Mouse (Mus musculus) heart, adult 2 months (tissue): ENCODE measurements around the gene Eda. TPM values are rescaled to one million over a fixed set of nuclear protein-coding genes. Genes with fewer than 3 reads are reported as not detected.

Experiments used
- DNase-seq, 2 experiments: peaks; one replicate each; pipeline ENCODE4 v3.0.0; 2021
- H3K27ac ChIP-seq: fragments of 200-600 bp; 2 replicates; pipeline ENCODE4 v1.8.1; 2022
- H3K27me3 ChIP-seq: fragments of 200-500 bp; 2 replicates; pipeline ENCODE4 v1.6.1; 2012; ENCODE audit warnings: mild to moderate bottlenecking, low read length, inconsistent platforms, mixed read lengths; ENCODE audit not compliant: control insufficient read depth, insufficient read depth
- H3K36me3 ChIP-seq: fragments of 200-500 bp; 2 replicates; pipeline ENCODE4 v1.6.1; 2012; ENCODE audit warnings: low read length, inconsistent platforms; ENCODE audit not compliant: control insufficient read depth, insufficient read depth
- H3K4me1 ChIP-seq: fragments of 200-500 bp; 2 replicates; pipeline ENCODE4 v1.6.1; 2011; ENCODE audit warnings: low read length; ENCODE audit not compliant: control insufficient read depth, insufficient read depth
- H3K4me3 ChIP-seq: fragments of 200-600 bp; 2 replicates; pipeline ENCODE4 v1.8.1; 2022
- H3K79me2 ChIP-seq: fragments of 200-500 bp; replicated peaks from 2 replicates; pipeline ENCODE4 v1.6.1; 2012; ENCODE audit warnings: mild to moderate bottlenecking, inconsistent platforms, low read length, moderate library complexity, mixed read lengths; ENCODE audit not compliant: control insufficient read depth, insufficient read depth
- H3K9ac ChIP-seq: fragments of 200-500 bp; 2 replicates; pipeline ENCODE4 v1.6.1; 2012; ENCODE audit warnings: low read depth, mild to moderate bottlenecking, control low read depth, inconsistent platforms, low read length, mixed read lengths
- CTCF ChIP-seq: fragments of 200-600 bp; IDR thresholded peaks from 2 replicates; pipeline ENCODE4 v1.8.1; 2022; ENCODE audit warnings: antibody characterized with exemption, mild to moderate bottlenecking, moderate library complexity
- EP300 ChIP-seq: fragments of 200-500 bp; IDR thresholded peaks from 2 replicates; pipeline ENCODE4 v1.6.1; 2011; ENCODE audit warnings: low read depth, low read length, control low read depth; ENCODE audit not compliant: insufficient read depth
- POLR2A ChIP-seq: fragments of 200-500 bp; IDR thresholded peaks from 2 replicates; pipeline ENCODE4 v1.6.1; 2011; ENCODE audit warnings: mild to moderate bottlenecking, low read depth, low read length, control low read depth; ENCODE audit not compliant: insufficient read depth
- WGBS: fragments of 180-500 bp; shearing (Covaris S2); methylation state at CpG from one replicate; pipeline ENCODE4 v1.1.7; 2018; 5-methylcytosine and 5-hydroxymethylcytosine counted together
- intact Hi-C: fragments of 180-260 bp; cut with DNase I; formaldehyde crosslinking; loops from one replicate; pipeline ENCODE4 v1.15.1; 2025
- polyA plus RNA-seq: library from polyadenylated mRNA; depleted of rRNA; stranded (reverse); fragments of >200 nt; gene quantifications from 2 replicates; pipeline ENCODE4 v1.2.3, GENCODE M21; 2012
- total RNA-seq, 2 experiments: library from RNA; stranded (reverse); gene quantifications; 2 replicates each; pipeline ENCODE4 v1.2.3; 2021

Eda gene
- total and polyA plus RNA-seq, 3 experiments, result 1.4 to 2.3 (median 1.7) TPM

GRCm38 (mm10) chrX:99975985-99976924 lies 849 bp downstream of the Eda start:
- Histone ChIP-seq H3K4me1 (no peaks in the 10 kb centered on the region), H3K36me3 (no peaks in the 10 kb centered on the region), H3K79me2 (no peaks in the 10 kb centered on the region), H3K4me3 (peak overlapping the region; percentile 61), H3K27ac (peak overlapping the region; percentile 54), H3K27me3 (no peaks in the 10 kb centered on the region), H3K9ac (peak overlapping the region; percentile 26)
- DNase-seq, result peak; percentile 40 to 47
- intact Hi-C loops, result loop anchor here (1.0 to 10.0 kb wide), 2 partner anchors 123 to 509 kb away; no protein-coding TSS in a partner anchor
- 18% methylated on average over 46 of the region's 48 CpGs for WGBS
- no peak for TF ChIP-seq EP300
- TF ChIP-seq POLR2A, result no peak
- TF ChIP-seq CTCF, result no peak

- TF ChIP-seq CTCF, result peak; percentile 52
- no peak for TF ChIP-seq POLR2A
- no peak for TF ChIP-seq EP300
- no peak overlapping the region for H3K4me3 ChIP-seq
- DNase-seq, result no peak
- intact Hi-C loops, result loop anchor here (10.0 kb wide), 1 partner anchor 506 kb away; no protein-coding TSS in a partner anchor
- H3K79me2 ChIP-seq, result no peaks in the 10 kb centered on the region
- no peaks in the 10 kb centered on the region for H3K4me1 ChIP-seq
- no peaks in the 10 kb centered on the region for H3K27me3 ChIP-seq
- H3K9ac ChIP-seq, result no peak overlapping the region
- WGBS, result 79% methylated on average over 2 of the region's 2 CpGs
- H3K27ac ChIP-seq, result no peak overlapping the region
- no peaks in the 10 kb centered on the region for H3K36me3 ChIP-seq
These were observed 2.9 kb downstream of the Eda start for GRCm38 (mm10) chrX:99978354-99978753.

GRCm38 (mm10) chrX:99993434-99993833 lies 18.0 kb downstream of the Eda start:
- H3K36me3 ChIP-seq, result no peaks in the 10 kb centered on the region
- no peaks in the 10 kb centered on the region for H3K4me1 ChIP-seq
- H3K27me3 ChIP-seq, result no peaks in the 10 kb centered on the region
- no peak overlapping the region for H3K9ac ChIP-seq
- DNase-seq, result no peak
- no peak overlapping the region for H3K4me3 ChIP-seq
- WGBS, result 92% methylated on average over 1 of the region's 1 CpGs
- intact Hi-C loops, result no loop called here
- no peak for TF ChIP-seq EP300
- no peak for TF ChIP-seq CTCF
- TF ChIP-seq POLR2A, result no peak
- no peak overlapping the region for H3K27ac ChIP-seq
- no peaks in the 10 kb centered on the region for H3K79me2 ChIP-seq

- no peak overlapping the region for H3K27ac ChIP-seq
- H3K4me1 ChIP-seq, result no peaks in the 10 kb centered on the region
- H3K9ac ChIP-seq, result no peak overlapping the region
- H3K27me3 ChIP-seq, result no peaks in the 10 kb centered on the region
- DNase-seq, result no peak
- no peak overlapping the region for H3K4me3 ChIP-seq
- TF ChIP-seq POLR2A, result no peak
- no peak for TF ChIP-seq CTCF
- no peak for TF ChIP-seq EP300
- H3K36me3 ChIP-seq, result no peaks in the 10 kb centered on the region
- H3K79me2 ChIP-seq, result no peaks in the 10 kb centered on the region
- WGBS, result 87% methylated on average over 2 of the region's 2 CpGs
- intact Hi-C loops, result no loop called here
These were observed 23.9 kb downstream of the Eda start for GRCm38 (mm10) chrX:99999342-99999741.

GRCm38 (mm10) chrX:100118362-100118761 lies 143.0 kb downstream of the Eda start:
- no peak overlapping the region for H3K9ac ChIP-seq
- H3K4me3 ChIP-seq, result no peak overlapping the region
- intact Hi-C loops, result no loop called here
- H3K27ac ChIP-seq, result no peak overlapping the region
- TF ChIP-seq EP300 (no peak), POLR2A (no peak), CTCF (no peak)
- no peaks in the 10 kb centered on the region for H3K36me3 ChIP-seq
- WGBS, result 18% methylated on average over 1 of the region's 1 CpGs
- no peaks in the 10 kb centered on the region for H3K27me3 ChIP-seq
- no peak for DNase-seq
- H3K79me2 ChIP-seq, result no peaks in the 10 kb centered on the region
- H3K4me1 ChIP-seq, result no peaks in the 10 kb centered on the region

- H3K36me3 ChIP-seq, result no peaks in the 10 kb centered on the region
- H3K27me3 ChIP-seq, result no peaks in the 10 kb centered on the region
- H3K79me2 ChIP-seq, result no peaks in the 10 kb centered on the region
- intact Hi-C loops, result no loop called here
- H3K4me1 ChIP-seq, result no peaks in the 10 kb centered on the region
- H3K27ac ChIP-seq, result no peak overlapping the region
- no peak overlapping the region for H3K9ac ChIP-seq
- DNase-seq, result peak in 1 of 2 experiments; percentile 2
- H3K4me3 ChIP-seq, result no peak overlapping the region
- WGBS, result 40% methylated on average over 2 of the region's 2 CpGs
- no peak for TF ChIP-seq CTCF
- no peak for TF ChIP-seq EP300
- no peak for TF ChIP-seq POLR2A
These were observed 219.9 kb downstream of the Eda start for GRCm38 (mm10) chrX:100195286-100195685.
